Mouse (Mus musculus) cerebellum, postnatal 4 days (tissue): Measurements from ENCODE around the gene Tmem80.

Experiments
- DNase-seq, 2 experiments: peaks; one replicate each; pipeline ENCODE4 v3.0.0; 2022; ENCODE audit warnings: low spot score in 2 of 2, mixed read lengths in 1 of 2

Tmem80 gene

DNA sequence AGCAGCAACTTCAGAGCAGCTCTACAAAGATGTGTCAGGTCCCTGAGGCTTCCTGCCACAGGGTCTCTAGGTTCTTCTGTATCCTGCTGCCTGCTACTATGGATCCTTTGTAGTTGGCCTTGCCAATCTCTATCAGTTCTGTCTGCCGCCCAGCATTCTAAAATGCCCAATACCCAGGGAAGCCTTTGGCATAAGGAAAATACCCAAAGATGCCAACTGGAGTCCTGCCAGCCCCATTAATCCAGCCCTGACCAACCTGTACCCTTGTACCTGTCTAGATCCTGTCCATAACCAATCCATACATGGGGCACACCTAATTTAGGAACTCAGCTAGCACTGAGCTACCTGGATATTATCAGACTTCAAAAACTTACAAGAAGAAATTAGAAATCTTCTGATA lies 2.9 kb upstream of the Tmem80 start:
- no peak for DNase-seq

DNA sequence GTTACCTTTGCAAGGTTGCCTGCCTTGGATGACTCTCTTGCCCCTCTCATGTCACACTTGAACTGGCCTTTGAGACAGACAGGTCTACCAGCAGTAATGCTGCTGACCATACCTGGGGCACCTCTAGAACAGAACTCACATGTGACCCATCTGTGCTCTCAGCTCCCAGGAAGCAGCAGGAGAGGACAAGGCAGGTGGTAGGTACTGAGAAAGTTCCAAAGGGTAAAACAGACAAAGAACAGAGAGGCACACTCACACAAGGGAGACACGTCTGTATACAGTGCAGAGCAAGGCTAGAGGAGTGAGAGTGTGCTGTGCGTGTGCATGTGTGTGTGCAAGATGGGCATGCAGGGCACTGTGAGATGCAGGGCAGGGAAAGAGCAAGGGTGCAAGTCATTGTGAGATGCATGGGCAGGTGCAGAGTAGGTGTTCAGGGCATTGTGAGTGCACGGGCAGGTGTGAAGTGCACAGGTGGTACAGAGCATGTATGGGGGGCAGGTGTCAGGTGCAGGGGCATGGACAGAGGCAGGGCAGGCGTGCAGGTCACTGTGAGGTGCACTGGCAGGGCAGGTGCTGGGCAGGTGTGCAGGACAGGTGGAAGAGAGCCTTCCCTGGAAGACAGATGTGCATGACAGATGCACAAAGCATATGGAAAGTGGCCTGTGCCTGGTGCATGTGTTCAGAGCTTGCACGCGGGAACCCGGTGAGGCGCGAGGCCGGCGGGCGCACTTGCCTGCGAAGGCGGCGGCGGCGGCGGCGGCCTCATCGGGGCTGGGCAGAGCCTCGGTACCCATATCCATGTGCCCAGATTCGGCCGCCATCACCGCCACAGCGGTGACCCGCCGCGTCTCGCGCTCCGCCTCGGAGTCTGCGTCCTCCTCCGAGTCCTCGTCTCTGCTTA lies 743 bp upstream of the Tmem80 start:
- no peak for DNase-seq

DNA sequence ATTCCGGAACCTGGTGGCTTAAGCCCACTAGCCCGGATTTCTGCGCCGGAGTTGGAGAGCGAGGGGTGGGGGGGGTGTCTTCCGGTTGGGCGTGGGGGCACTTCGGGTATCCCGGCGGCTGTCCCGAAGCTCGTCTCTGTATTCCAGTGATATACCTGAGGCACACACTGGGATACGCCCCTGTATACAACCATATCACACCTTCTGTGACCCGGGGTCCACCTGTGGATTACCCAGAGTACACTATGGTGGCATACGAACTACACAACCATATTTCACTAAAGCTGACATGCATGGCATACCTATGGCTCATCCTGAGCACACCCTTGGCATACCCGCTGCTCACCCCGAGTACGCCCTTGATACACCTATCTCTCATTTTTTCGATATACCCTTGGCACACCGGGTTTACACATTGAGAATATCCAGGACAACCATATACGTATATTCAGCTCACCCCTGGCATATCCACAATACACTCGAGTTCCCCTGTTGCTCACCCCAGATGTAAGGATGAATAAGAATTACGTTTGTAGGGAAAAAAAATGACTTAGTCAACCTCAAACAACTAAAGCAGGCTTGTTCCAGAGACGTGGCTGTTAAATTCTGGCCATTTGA lies 943 bp downstream of the Tmem80 start:
- DNase-seq, result no peak

DNA sequence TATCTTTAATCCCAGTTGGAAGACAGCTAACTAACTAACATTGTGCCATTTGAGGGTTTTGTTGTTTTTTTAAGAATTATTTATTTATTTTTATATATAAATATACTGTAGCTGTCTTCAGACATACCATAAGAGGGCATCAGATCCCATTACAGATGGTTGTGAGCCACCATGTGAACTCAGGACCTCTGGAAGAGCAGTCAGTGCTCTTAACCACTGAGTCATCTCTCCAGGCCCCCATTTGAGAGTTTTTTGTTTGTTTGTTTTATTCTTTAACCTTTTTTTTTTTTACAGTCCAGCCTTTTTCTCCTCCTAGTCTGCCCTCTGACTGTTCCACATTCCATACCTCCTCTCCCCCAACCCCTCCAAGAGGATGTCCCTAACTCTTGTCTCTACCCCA lies 3.2 kb downstream of the Tmem80 start:
- no peak for DNase-seq

DNA sequence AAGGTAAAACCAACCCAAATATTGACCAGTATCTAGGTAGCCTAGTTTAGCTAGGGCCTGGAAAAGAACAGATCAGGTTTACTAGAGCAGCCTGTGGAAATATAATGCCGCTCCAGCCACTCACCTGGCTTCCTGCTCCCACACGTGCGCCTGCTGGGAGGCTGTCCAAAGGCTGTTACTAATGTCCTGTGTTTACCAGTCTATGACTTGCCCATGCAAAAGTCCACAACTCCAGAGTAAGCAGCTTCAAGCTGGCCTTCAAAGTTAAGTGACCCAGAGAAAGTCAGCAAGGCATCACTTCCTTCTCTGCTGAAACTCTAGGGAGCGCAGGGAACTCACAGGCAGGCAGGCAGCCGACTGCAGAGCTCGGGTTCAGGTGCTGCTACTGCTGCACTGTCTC lies 4.5 kb downstream of the Tmem80 start:
- DNase-seq, result no peak

DNA sequence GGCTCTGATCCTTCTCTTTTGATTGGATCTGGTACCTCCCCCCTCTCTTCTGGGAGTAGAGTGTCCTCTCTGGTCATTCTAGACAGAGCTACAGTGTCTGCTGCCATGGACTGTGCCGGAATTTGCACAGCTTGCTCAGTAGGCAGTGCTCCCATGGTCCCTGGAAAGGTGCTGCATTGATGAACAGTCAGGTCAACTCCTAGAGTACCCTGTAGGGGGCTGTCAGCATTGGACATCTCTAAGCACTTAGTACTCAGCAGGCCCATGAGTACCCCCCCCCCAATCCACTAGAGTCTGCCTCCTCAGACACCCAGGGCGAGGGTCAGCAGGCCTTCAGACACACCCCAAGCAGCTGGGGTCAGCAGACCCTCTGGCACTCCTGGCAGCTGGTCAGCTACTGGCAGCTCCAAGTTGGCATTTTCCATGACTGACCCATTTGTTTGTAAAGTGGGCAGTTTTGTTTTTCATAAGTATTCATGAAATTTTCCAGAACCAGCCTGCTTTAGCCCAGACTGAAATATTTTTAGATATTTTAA lies 7.6 kb downstream of the Tmem80 start:
- DNase-seq, result no peak

DNA sequence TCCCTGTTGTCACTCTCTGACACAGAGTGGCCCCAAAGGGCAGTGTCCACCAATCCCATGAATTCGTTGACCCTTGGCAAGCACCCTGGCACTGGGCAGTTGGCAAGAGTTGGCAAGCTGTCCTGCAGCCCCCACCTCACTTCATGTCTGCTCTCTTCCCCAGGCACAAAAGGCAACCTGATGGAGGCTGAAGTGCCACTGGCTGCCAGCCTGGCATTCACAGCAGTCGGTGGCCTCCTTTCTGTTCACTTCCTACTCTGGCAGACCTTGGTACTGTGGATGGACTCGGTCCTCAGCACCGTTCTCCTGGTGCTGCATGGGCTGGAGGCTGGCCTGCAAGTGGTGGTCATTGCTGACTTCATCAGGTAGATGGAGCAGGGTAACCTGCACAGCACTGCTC lies 8.1 kb downstream of the Tmem80 start:
- DNase-seq, result no peak

DNA sequence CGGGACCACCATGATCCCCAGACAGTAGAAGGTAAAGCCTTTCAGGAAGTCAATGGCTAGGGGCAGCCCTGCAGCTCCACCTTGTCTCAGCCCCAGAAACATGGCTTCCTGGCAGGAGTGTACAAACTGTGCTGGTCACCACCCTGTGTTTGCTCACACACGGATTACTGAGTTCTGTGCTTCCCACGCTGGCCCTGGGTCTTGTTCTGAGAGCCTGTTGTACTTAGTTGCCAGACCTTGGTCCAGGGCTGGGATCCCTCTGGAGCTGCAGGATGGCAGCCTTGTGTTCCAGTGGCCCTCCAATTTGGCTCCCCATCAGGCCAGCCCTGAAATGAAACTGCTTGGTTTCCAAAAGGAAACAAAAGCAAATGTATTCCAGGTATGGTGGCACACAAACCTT lies 8.8 kb downstream of the Tmem80 start:
- no peak for DNase-seq

DNA sequence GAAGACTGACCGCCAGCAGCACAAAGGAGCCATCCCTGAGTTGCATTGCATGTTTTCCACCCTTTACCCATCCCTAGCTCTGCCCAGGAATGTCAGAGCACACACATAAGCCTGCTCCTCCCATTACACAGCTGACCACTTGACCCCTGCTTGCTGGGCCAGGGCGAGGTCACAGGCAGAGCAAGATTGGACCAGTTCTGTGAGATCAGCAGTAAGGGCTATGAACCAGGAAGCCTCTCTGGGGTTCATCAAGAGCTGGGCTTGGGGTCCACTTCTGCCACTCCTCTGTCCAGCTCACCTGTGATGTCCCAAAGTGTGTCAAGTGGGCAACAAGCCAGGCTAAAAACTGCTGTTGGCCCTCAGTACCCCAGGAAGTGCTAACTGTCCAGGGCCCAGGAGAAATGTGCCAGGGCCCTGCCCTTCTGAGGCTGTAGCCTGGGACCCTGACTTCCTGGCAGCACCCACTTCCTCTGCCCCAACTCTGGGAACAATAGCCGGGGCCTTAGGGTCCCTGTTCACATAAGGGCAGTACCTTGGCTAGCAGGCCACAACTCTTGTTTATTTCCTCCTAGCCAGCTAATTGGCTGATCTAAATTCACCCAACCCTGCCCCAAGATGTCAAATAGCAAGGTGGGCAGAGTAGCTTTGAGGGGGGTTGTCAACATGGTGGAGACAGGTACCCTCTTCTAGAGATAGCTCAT lies 10.3 kb downstream of the Tmem80 start:
- no peak for DNase-seq

DNA sequence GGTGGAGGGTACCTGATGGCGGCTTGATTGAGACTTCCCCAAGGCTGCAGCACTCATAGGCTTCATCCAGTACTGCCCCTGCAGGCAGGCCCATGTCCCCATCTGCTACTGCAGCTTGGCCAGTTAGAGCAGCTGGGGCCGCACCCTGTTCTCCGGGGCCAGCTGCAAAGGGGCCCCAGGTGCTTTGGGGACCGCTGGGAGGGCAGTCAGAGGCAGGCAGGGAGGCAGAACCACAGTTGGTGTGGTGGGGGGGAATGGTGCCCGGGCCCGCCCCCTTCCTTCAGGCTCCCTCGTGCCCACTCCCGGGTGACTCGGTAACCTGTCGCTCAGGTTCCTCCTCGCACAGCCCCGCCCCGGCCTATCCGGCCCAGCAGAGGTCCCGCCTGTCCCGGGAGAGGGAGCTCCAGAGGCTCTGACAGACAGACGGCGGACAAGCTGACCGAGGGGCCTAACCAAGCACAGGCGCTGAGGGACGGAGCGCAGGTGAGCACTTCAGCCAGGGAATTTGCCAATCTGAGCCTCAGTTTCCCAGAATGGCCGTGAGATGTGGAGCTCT lies 11.1 kb downstream of the Tmem80 start, which contains the start of gene Eps8l2:
Gene Eps8l2, plus strand, starts transcription at position 305 of the 556 bp plus-strand sequence.
- DNase-seq, result no peak

DNA sequence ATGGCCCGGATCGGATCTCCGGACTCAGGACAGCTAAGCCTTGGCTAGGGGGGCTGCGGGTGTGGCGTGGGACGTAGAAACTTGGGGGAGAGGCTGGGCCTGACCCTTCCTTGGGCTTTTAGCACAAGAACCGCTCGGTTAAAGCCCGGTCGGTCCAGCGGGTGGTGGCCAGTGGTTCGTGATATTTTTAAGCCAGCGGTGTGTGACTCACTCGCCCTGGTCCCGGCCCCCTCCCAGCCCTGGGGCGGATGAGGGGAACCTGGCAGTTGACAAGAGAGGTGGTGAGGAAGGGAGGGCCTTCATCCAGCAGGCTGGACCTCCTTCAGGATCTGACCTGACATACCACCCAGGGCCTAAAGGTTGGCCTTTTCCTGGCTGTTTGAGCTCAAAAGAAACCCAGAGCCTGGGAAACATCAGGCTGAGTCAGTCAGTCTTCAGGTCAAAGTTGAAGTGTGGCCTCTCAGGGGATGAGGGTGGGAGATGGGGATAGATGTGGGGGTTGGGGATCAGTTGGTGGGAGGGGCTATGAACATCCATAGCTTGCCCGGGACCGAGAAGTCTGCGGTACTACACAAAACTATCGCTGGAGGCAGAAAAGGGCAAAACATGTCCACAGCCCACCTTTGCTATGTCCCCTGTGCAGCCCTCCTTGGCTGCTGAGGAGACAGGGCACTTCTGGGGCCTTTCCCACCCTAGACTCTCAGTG lies 11.8 kb downstream of the Tmem80 start:
- DNase-seq, result no peak

DNA sequence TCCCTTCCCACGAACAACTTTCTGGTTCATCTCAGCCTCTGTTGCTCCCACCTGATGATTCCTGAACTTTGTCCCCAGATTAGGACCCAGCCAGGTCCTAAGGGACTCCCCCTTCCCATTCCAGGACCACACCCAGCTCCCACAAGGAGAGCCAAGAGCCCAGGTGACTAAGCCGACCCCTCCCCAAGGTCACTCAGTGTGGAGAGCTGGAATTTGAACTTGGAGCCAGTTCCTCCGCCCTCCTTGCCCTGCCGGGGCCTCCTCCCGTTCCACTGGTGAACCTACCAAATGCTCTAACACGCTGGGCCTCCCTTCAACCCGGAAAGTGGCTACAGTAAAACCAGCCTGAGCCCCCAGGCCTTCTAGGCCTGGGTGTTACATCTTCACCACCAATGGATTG lies 12.5 kb downstream of the Tmem80 start:
- DNase-seq, result no peak

DNA sequence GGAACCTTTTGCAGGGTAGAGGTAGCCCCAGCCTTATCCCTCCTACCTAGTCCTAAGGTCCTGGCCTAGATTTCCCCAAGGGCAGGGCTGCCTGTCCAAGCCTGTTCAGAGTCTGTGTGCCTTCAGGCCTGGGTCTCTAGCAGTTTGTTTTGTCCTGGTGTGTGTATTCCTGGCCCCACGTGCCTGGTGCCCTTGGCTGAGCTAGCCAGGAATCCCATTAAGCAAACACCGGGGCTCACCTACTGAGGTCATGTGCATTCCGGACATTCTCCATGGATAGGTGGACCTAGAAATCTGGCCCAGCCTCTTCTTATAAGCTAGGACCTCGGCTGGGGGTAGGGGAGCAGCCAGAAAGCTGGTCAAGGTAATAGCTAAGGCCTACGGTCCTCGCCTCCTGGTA lies 12.9 kb downstream of the Tmem80 start:
- DNase-seq, result no peak

DNA sequence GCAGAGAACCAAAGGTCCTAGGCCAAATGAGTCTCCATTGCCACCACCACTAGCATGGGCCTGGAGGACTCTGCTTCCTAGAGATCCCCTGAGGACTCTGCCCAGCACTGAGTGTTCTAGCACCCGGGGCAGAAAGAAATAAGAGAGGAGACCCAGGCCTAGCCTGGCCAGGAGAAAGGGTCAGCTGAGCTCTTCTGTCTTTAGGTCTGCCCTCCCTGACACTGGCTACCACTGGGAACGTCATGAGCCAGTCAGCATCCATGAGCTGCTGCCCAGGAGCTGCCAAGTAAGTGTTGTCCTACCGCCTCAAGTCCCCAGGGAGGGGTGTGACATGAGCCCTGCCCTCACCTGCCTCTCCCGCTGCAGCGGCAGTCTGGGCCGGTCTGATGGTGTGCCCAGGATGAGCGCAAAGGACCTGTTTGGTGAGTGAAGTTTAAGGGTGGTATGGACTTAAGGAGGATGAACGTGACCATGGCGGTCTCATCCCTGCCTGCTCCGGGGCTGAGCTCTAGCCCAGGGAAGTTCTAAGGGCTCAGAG lies 14.2 kb downstream of the Tmem80 start:
- no peak for DNase-seq

DNA sequence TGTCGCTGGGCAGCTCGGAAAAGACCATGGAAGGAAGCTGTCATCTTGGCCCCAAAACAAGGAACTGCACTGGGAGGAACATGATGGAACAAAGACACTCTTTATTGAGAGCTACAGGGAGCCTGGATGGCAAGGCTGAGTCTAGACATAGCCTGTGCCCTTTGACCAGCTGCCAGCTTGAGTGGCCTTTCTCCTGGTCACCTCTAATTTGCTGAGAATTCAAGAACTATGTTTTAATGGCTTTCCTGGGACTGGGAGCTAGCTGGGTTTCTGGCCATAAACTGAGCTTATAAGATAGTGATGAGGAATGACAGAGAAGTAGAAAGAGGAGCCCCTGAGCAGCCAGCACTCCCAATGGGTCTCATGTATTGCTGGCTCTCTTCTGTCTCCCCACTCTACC lies 15.7 kb downstream of the Tmem80 start:
- DNase-seq, result no peak

DNA sequence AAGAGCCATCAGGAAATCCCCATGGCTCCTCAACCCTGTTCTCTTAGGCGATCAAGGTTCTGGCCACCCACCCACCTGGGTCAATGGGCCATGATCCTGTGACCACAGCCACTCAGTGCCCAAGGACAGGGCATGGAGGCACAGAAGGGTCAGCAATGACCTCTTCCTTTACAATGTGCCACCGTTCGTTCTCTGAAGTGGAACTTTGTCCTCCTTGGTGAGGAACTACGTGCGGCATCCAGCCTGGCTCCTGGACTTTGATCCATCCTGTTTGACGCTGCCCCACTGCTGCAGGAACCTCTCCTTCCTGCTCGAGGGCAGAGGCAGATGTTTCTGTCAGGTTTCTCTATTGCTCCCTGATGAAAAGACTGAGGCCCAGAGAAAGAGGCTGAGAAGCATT lies 16.2 kb downstream of the Tmem80 start:
- no peak for DNase-seq

DNA sequence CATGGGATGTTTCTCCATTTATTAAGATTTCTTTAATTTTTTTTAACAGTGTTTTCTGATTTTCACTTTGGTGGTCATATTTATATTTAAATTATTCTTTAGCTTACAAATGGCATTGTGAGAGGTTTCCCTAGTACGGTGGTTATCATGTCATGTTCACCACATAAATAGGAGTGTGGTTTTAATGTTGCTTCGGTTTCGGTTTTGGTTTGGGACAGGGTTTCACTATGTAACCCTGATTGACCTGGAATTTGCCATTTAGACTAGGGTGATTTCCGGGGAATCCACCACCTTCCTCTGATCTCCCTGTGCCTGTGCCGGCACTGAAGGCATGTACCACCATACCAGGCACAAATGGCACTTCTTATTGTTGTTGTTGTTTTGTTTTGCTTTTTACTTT lies 17.2 kb downstream of the Tmem80 start:
- DNase-seq, result no peak

DNA sequence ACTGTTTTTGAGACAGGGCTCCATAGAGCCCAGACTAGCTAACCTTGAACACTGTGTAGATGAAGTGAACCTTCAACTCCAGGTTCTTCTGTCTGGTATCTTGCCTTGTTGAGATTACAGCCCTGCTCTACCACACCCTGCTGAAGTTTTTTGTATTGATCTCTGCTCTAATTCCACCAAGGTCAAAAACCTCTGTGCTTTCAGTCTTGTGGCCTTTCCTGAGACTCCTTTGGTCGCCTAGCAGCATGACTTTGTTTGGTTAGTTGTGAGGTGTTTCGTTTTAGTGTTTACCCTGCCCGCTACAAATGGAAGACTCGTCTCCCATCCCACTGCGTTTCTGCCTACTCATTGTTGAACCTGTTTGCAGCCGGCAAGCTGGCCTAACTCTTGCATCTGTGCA lies 23.5 kb downstream of the Tmem80 start:
- no peak for DNase-seq

DNA sequence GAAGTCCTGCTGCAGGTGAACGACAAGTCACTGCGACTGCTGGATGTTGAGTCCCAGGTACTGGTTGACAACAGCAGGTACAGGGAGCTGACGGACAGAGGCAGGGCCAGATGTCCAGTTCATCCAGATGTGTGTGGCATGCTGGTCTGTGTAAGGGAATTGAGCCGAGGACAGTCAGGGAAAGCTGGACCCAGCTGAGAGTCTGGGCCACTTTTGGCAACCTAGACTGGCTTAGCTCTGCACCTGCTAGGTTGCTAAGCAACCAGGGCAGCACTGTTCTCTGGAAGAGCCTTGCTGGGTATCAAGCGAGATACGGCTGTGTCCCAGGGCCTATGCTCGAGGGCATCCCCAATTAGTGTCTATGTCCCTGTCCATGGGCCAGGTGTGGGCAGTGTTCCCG lies 27.5 kb downstream of the Tmem80 start:
- no peak for DNase-seq

DNA sequence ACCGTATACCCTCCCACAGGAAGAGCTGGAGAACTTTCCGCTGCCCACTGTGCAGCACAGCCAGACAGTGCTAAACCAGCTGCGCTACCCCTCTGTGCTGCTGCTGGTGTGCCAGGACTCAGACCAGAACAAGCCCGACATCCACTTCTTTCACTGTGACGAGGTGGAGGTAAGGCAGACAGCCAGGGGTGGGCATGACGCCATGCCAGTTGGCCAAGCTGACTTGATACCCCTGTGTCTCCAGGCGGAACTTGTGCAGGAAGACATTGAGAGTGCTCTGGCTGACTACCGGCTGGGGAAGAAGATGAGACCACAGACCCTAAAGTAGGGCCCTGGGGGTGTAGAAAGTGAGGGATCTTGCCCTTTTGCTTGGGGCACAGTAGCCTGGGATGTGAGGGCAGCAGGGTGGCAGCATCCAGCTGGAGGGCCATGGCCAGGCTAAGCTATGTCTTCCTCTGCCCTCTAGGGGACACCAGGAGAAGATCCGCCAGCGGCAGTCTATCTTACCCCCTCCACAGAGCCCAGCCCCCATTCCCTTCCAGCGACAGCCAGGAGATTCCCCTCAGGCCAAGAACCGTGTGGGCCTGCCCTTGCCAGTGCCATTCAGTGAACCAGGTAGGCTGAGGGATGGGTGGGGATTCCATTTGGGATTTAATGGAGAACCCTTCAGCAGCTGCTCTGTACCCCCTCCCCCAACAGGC lies 28.2 kb downstream of the Tmem80 start:
- peak in 1 of 2 experiments; percentile 65 for DNase-seq

DNA sequence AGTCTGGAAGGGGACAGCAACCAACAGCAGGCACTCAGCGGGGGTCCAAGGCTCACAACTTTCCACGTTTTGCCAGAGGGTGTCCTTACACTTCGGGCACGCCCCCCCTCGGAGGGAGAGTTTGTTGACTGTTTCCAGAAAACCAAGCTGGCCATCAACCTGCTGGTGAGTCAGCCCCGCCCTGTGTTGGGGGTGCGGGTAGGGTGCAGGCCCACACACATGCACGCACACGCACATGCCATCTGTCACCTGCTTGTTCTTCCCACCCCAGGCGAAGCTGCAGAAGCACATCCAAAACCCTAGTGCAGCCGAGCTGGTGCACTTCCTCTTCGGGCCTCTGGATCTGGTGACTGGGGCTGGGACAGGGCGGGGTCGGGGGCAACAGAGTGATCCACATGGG lies 29.4 kb downstream of the Tmem80 start:
- no peak for DNase-seq
